ENCODE assay signal across 8 mouse cellular contexts in genomic region chr4:133841035-133841434, GRCm38 (mm10). TPM values are rescaled to one million over a fixed set of nuclear protein-coding genes. Genes with fewer than 3 reads are reported as not detected.
DNase-seq lines count a peak whose midpoint lies in the region; ATAC-seq and TF ChIP-seq lines count a peak whose summit lies in the region.

No protein-coding gene starts in this region.

- H3K9ac ChIP-seq in liver, embryonic 15.5 days: no peak overlapping the region
- H3K9ac ChIP-seq in stomach, postnatal 0 days (ENCODE audit: low read length): no peak overlapping the region; the same call in 1 of the 2 replicates
- no peak overlapping the region for H3K9ac ChIP-seq in forebrain, embryonic 16.5 days (replicated peaks; ENCODE audit: low read depth, low read length)
- H3K9ac ChIP-seq in midbrain, embryonic 15.5 days: no peak overlapping the region

- peak overlapping the region; percentile 38; the same call in 1 of the 2 replicates for H3K27ac ChIP-seq in liver, embryonic 15.5 days (replicated peaks)
- H3K27ac ChIP-seq in stomach, postnatal 0 days (replicated peaks): no peak overlapping the region
- no peak overlapping the region for H3K27ac ChIP-seq in forebrain, embryonic 16.5 days (ENCODE audit: low read length)
- no peak overlapping the region for H3K27ac ChIP-seq in midbrain, embryonic 15.5 days

- no peaks in the 10 kb centered on the region for H3K36me3 ChIP-seq in liver, embryonic 15.5 days (replicated peaks)
- no peaks in the 10 kb centered on the region for H3K36me3 ChIP-seq in stomach, postnatal 0 days (ENCODE audit: control insufficient read depth, insufficient read depth, low read length)
- no peaks in the 10 kb centered on the region for H3K36me3 ChIP-seq in forebrain, embryonic 16.5 days (ENCODE audit: control insufficient read depth, insufficient read depth)
- no peaks in the 10 kb centered on the region for H3K36me3 ChIP-seq in midbrain, embryonic 15.5 days (replicated peaks)

- H3K27me3 ChIP-seq in liver, embryonic 15.5 days: no peaks in the 10 kb centered on the region
- H3K27me3 ChIP-seq in stomach, postnatal 0 days (ENCODE audit: control insufficient read depth, insufficient read depth, low read length): no peaks in the 10 kb centered on the region
- H3K27me3 ChIP-seq in forebrain, embryonic 16.5 days (replicated peaks; ENCODE audit: control insufficient read depth, insufficient read depth, low read length): no peaks in the 10 kb centered on the region
- H3K27me3 ChIP-seq in midbrain, embryonic 15.5 days (replicated peaks): no peaks in the 10 kb centered on the region

- TF ChIP-seq CTCF in stomach, postnatal 0 days (IDR thresholded peaks at IDR 0.05; ENCODE audit: low read depth): no peak

- H3K4me2 ChIP-seq in liver, embryonic 15.5 days: 0 out of 2 replicates have a peak overlapping the region, but pooled peaks have one; percentile 10
- H3K4me2 ChIP-seq in stomach, postnatal 0 days (replicated peaks; ENCODE audit: low read depth): no peak overlapping the region
- no peak overlapping the region for H3K4me2 ChIP-seq in forebrain, embryonic 16.5 days (ENCODE audit: low read length)
- no peak overlapping the region for H3K4me2 ChIP-seq in midbrain, embryonic 15.5 days

- peaks cover 17% of the 10 kb centered on the region for H3K4me1 ChIP-seq in liver, embryonic 15.5 days (replicated peaks)
- H3K4me1 ChIP-seq in stomach, postnatal 0 days (replicated peaks; ENCODE audit: control insufficient read depth, insufficient read depth): no peaks in the 10 kb centered on the region
- no peaks in the 10 kb centered on the region for H3K4me1 ChIP-seq in forebrain, embryonic 16.5 days (replicated peaks; ENCODE audit: control insufficient read depth, insufficient read depth, low read length)
- no peaks in the 10 kb centered on the region for H3K4me1 ChIP-seq in midbrain, embryonic 15.5 days

- no peak overlapping the region for H3K4me3 ChIP-seq in liver, embryonic 15.5 days (replicated peaks)
- H3K4me3 ChIP-seq in stomach, postnatal 0 days (ENCODE audit: low read depth, low read length): no peak overlapping the region
- H3K4me3 ChIP-seq in forebrain, embryonic 16.5 days (replicated peaks; ENCODE audit: low read length): no peak overlapping the region
- no peak overlapping the region for H3K4me3 ChIP-seq in midbrain, embryonic 15.5 days

- no peaks in the 10 kb centered on the region for H3K9me3 ChIP-seq in liver, embryonic 15.5 days (replicated peaks)
- H3K9me3 ChIP-seq in stomach, postnatal 0 days (ENCODE audit: control insufficient read depth, low read length): no peaks in the 10 kb centered on the region
- H3K9me3 ChIP-seq in forebrain, embryonic 16.5 days (ENCODE audit: control insufficient read depth, low read length): no peaks in the 10 kb centered on the region
- no peaks in the 10 kb centered on the region for H3K9me3 ChIP-seq in midbrain, embryonic 15.5 days

- no peak for TF ChIP-seq EP300 in stomach, postnatal 0 days (optimal IDR thresholded peaks at IDR 0.05)

- 0 out of 2 replicates have a peak, but pooled peaks have one; percentile 10 for ATAC-seq in liver, embryonic 15.5 days (ENCODE audit: insufficient read depth)
- ATAC-seq in stomach, postnatal 0 days (ENCODE audit: low FRiP score, low TSS enrichment): peak; percentile 83
- ATAC-seq in erythroblast, adult 5-6 weeks (replicated peaks; ENCODE audit: low FRiP score, poor library complexity, severe bottlenecking): no peak
- no peak for ATAC-seq in forebrain, embryonic 16.5 days
- no peak for ATAC-seq in midbrain, embryonic 15.5 days (replicated peaks)

- intact Hi-C loops in left cerebral cortex, postnatal 4 days (cut with DNase I): no loop called here

- DNase-seq in left cerebral cortex, adult 18-20 months (ENCODE audit: low spot score in 2 of 2): peak; percentile 59 to 69
- DNase-seq in left cerebral cortex, postnatal 4 days: no peak
- peak; percentile 84 for DNase-seq in T-cell, adult 2 months (ENCODE audit: low spot score)
- peak; percentile 83 for DNase-seq in stomach, postnatal 0 days (ENCODE audit: low spot score)

- 15% methylated on average over 9 of the region's 9 CpGs for WGBS in liver, embryonic 15.5 days (ENCODE audit: insufficient replicate concordance)
- WGBS in stomach, postnatal 0 days: 22% methylated on average over 9 of the region's 9 CpGs
- WGBS in forebrain, embryonic 16.5 days: 47% methylated on average over 9 of the region's 9 CpGs
- WGBS in midbrain, embryonic 15.5 days: 42% methylated on average over 9 of the region's 9 CpGs

RNA-seq across cellular contexts. Expression of gene Rps6ka1, which starts 46.6 kb away (rescaled TPM):
- total RNA-seq in left cerebral cortex, adult 18-20 months (2021): 10 to 100 TPM; 12.0 to 12.6 TPM
- 10 to 100 TPM; 16.8 to 18.7 TPM for total RNA-seq in left cerebral cortex, postnatal 4 days (2021)
- polyA plus RNA-seq in liver, embryonic 15.5 days (2015; fragmentation: Nextera tagmentation; extraction: Ambion mirVana): 68.0 and 77.2 TPM in 2 replicates
- polyA plus RNA-seq in stomach, postnatal 0 days (2015; fragmentation: Nextera tagmentation; extraction: Ambion mirVana): 45.5 and 46.0 TPM in 2 replicates
- total RNA-seq in erythroblast, adult 5-6 weeks (2015; ENCODE audit: low replicate concordance): 40.0 and 40.1 TPM in 2 replicates
- 67.2 and 89.1 TPM in 2 replicates for total RNA-seq in erythroblast, adult 5-6 weeks (2017; ENCODE audit: low replicate concordance)
- polyA plus RNA-seq in forebrain, embryonic 16.5 days (2015; fragmentation: Nextera tagmentation; extraction: Ambion mirVana): 17.6 and 19.2 TPM in 2 replicates
- 23.8 and 24.1 TPM in 2 replicates for polyA plus RNA-seq in midbrain, embryonic 15.5 days (2015; fragmentation: Nextera tagmentation; extraction: Ambion mirVana)

Comparison
In these comparisons a context has a peak if more than half of its experiments do, and no peak if none do; other contexts are left out.
1. ATAC-seq: peak in liver, embryonic 15.5 days (single experiment) and stomach, postnatal 0 days (single experiment); none in erythroblast, adult 5-6 weeks (single experiment), forebrain, embryonic 16.5 days (single experiment) and midbrain, embryonic 15.5 days (single experiment).